14 mouse cellular contexts compared by ENCODE assay signal in the genomic region with DNA sequence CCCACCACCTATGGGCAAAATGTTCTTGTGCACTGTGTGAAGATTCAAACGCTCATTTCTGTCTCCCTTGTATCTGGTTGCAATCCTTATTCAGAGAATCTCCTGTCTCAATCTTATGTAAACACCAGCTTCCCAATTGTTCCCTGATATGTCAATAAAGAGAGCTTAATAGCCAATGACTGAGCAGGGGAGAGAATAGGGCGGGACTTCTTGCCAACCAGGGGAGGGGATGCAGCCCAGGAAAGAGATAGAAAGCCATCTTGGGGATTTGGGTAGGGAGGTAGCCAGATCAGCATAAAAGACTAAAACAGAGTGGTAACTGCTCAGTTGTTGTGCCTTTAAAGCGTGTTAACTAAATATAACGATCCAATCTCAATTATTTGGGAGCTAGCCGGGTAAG. TPM values are rescaled to one million over a fixed set of nuclear protein-coding genes. Genes with fewer than 3 reads are reported as not detected.
"Had no signal": no experiment of that assay in that cellular context is flagged by ENCODE, and none has a peak within 500 bp of the region (broad histone marks: within the 10 kb centered on the region; RNA-seq: fewer than 3 reads in every experiment).

No protein-coding gene starts in this region.

- ATAC-seq: midbrain, embryonic 13.5 days had no signal

- H3K27me3 ChIP-seq: liver, embryonic 13.5 days; midbrain, embryonic 13.5 days had no signal

- H3K36me3 ChIP-seq: liver, embryonic 13.5 days; midbrain, embryonic 13.5 days had no signal

- DNase-seq: kidney, adult 18-20 months; layer of hippocampus, adult 9-11 months; layer of hippocampus, postnatal 36 days; liver, embryonic 13.5 days; lung, adult 2 months; lung, postnatal 14 days; lung, postnatal 4 days; thymus, adult 18-20 months; thymus, postnatal 36 days had no signal

- H3K9me3 ChIP-seq: liver, embryonic 13.5 days; midbrain, embryonic 13.5 days had no signal

- H3K9ac ChIP-seq: liver, embryonic 13.5 days; midbrain, embryonic 13.5 days had no signal

- H3K27ac ChIP-seq: kidney, postnatal 0 days; layer of hippocampus, adult 2 months; left cerebral cortex, adult 2 months; liver, embryonic 13.5 days; midbrain, embryonic 13.5 days had no signal

- H3K4me2 ChIP-seq: liver, embryonic 13.5 days; midbrain, embryonic 13.5 days had no signal

- H3K4me1 ChIP-seq: liver, embryonic 13.5 days had no signal

- H3K4me3 ChIP-seq: layer of hippocampus, adult 2 months; left cerebral cortex, adult 2 months; liver, embryonic 13.5 days; midbrain, embryonic 13.5 days had no signal

RNA-seq across cellular contexts. Expression of a gene that starts 19.7 kb away (rescaled TPM):
- total RNA-seq: megakaryocyte progenitor cell, adult 5-6 weeks had no signal
